Mouse (Mus musculus) monocyte, adult 2 months (primary cell): ENCODE measurements around the gene Slc10a2.
"Not testable (repeated sequence)": the region's sequence is repeated elsewhere in the genome, so short reads cannot be mapped to it uniquely, and the experiment has no call there.

Experiments used
- DNase-seq, 2 experiments: peaks; one replicate each; pipeline ENCODE4 v3.0.0; 2022; ENCODE audit warnings: low spot score in 2 of 2, low read depth in 1 of 2

Gene Slc10a2

GRCm38 (mm10) chr8:5105186-5105585 is at the start of gene Slc10a2:
TSS of gene Slc10a2 (minus strand) at chr8:5105351.
- no peak for DNase-seq

DNA sequence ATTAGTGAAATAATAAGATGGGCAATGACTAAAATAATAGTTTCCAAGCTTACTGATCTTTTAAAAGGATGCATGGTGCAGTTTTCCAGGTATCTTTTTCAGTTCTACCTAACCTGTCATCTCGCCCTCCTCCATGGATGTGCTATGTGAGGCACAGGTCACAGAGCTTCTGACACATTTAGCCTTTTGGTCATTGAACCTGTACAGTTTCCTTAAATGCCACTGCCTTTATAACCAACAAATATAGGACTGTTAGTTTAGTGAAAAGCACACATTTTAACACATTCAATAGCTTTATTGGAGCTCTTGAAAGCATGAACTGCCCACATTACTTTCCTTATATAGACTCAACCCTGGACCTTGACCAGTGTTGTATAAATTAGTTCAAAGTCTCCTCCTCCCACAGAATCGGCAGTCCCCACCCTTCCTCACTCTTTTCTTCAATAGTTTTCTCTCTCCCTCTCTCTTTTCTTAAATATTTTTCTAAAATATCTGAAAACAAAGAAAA is 24.2 kb upstream of the Slc10a2 start:
- no peak for DNase-seq

GRCm38 (mm10) chr8:5106855-5107254 is 1.7 kb upstream of the Slc10a2 start:
- no peak for DNase-seq

- DNase-seq, result no peak
Observed at GRCm38 (mm10) chr8:5095392-5095791, 9.8 kb downstream of the Slc10a2 start.

GRCm38 (mm10) chr8:5093991-5094390 is 11.2 kb downstream of the Slc10a2 start:
- not testable (repeated sequence) for DNase-seq

GRCm38 (mm10) chr8:5073654-5074293 is 31.4 kb downstream of the Slc10a2 start:
- no peak for DNase-seq

DNA sequence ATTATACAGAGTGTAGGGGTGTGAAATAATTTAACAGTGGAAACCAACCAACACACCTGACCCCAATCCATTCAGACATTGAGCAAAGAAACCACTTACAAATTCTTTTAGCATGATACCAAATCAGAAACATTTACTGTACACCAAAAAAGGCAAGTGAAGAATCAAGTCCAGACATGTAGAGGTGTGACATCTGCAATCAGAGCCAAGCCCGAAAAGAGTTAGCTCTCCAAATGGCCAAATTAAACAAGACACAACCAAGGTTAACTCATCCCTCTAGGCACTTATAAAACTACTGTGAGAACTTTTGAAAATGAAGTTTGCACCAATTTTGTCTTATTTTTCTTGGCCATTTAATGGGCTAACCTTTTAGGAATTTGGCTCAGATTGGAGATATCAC is 46.3 kb downstream of the Slc10a2 start:
- DNase-seq, result no peak

DNA sequence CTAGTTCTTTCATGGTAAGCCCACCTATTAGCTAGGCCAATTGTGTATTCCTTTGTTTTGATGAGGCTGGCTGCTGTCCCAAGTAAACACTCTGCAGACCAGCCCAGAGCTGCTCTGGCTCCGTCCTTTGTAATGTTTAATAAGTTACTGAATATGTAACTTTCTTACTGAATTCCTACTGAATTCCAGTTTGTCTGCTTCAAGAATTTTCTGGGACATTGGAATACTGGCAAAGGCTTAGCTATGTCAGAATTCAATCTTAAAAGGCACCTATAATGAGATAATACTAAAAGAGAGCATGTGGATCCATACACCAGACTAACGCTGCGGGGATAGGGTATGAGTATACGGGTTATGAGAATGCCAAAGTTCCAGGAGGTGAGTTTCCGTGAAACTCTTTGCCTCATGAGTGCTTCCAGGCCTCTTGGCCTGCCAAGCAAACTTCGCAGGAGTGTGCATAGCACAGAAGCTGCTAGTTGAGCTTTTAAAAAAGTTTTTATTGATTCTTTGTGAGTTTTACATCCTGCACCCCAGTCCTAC is 60.7 kb downstream of the Slc10a2 start:
- DNase-seq, result not testable (repeated sequence)

DNA sequence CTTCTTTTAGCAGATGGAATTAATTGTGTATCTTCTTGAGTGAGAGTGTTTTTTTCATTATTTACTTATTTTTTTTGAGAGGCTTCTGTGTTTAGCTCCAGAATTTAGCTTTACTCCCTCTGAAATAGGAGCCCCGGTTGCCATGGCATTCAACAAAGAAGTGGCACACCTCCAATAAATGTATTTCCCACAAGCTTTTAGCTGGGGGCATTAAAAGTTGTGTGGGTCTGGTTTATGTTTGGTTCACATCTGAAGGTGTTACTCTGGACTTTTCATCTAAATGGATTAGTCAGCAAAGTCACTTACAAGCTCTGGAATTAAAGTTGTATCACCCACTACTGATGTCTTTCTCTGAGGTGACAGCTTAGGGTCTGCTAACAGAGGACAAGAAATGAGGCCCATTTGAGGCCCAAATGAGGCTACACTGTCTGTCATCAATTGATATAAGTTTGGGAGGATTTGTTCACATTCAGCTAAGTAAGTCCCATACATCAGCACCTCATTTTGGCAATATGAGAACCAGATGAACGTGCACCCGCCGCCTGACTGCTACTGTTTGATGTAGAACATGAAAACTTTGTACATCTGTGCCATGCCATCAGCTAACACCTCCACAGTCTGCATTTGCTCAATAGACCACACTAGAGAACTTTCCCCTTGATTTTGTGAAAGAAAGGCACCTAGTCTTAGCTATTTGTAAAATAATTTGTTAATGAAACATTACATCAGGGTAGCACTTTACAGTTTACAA is 66.2 kb downstream of the Slc10a2 start:
- DNase-seq, result no peak
